Mouse (Mus musculus) CD4-positive naive resting alpha-beta T cell, adult 76 days (primary cell): Measurements from ENCODE around the gene Bri3bp. TPM values are rescaled to one million over a fixed set of nuclear protein-coding genes. Genes with fewer than 3 reads are reported as not detected.

Experiments
- total RNA-seq: library from RNA; stranded (reverse); gene quantifications from one replicate; pipeline ENCODE4 v1.2.4, GENCODE M21; 2023

Gene Bri3bp
- 19.1 TPM for total RNA-seq

GRCm38 (mm10) chr5:125441234-125442114 lies at the start of gene Bri3bp:
Gene Bri3bp, plus strand, starts transcription at chr5:125441568.

DNA sequence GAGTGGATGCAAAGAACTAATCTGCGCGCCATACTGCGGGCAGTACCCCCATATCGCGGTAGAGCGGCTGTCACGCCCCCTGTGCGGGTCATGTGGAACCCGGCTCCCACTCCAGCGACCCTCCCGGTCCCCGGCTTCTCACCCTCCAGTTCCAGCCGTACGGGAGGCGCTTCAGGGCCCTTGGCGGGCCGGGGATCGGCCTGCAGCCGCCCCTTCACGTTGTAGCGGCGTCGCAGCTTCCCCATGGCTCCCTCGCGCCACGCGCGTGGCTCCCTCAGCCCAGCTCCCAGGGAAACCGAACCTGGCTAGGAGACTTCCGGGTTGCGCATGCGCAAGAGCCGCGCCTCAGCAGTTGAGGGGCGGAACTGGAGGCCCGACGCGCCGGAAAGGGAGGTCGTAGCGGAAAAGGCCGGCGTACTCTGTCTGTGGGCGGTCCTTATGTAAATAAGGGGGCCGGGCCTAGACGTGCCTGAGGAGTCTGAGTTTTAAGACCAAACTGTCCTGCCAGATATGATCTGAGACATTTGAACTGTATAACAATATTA lies 7.5 kb upstream of the Bri3bp start, which contains the start of gene Dhx37:
TSS of gene Dhx37 (minus strand) at position 329 of the 545 bp plus-strand sequence.

DNA sequence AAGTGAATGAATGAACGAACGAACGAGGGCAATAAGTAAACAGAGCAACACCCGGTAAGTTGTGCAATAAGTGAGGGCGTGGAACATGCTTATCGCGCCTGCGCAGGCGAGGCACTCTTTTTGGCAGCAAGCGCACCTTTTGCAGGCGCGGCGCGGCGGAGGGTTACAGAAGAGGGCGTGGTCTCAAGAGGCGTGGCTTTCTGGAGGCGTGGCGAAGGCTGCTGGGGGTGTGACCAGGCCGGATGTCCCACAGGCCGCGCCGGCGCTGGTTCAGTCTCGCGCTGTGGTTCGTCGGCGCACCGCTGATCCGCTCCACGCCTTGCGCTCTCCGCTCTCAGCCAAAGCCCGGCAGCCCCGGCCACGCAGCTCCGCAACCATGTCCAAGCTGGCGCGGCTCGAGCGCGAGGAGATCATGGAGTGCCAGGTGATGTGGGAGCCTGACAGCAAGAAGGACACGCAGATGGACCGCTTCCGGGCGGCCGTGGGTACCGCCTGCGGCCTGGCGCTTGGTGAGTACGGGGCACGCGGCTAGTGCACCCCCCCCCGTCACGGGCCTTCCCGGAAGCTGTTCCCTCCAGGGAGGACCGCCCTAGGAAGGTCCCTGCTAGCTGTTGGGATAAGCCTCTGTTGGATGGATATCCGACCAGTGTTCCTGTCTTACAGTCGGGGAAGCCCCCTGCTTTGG lies 34.4 kb downstream of the Bri3bp start, which contains the start of gene Aacs:
TSS of gene Aacs (plus strand) at position 214 of the 685 bp plus-strand sequence.

Other genes with a start within 250 kb of the Bri3bp start
- gene Scarb1, start 100.5 kb upstream of the Bri3bp start, total RNA-seq = 19.5 TPM
- not detected for gene Gm10382, start 52.2 kb upstream of the Bri3bp start, total RNA-seq
- 1,533 TPM for gene Ubc, start 51.4 kb upstream of the Bri3bp start, total RNA-seq
- gene Dhx37, start 7.4 kb upstream of the Bri3bp start, total RNA-seq = 22.5 TPM
- gene Aacs, start 34.2 kb downstream of the Bri3bp start, total RNA-seq = 27.6 TPM
- gene Tmem132b, start 90.2 kb downstream of the Bri3bp start, total RNA-seq = 1.3 TPM